Mouse (Mus musculus) heart, embryonic 14.5 days (tissue): ENCODE results near the gene Erv3. TPM values are rescaled to one million over a fixed set of nuclear protein-coding genes. Genes with fewer than 3 reads are reported as not detected.

Experiments
- ATAC-seq: fragments of 200-750 bp; cut with Nextera tagmentation; 2 replicates; pipeline ENCODE4 v1.8.0; 2017; ENCODE audit warnings: low read depth, moderate TSS enrichment; ENCODE audit not compliant: insufficient number of reproducible peaks, insufficient read depth, low FRiP score
- H3K27ac ChIP-seq, 2 experiments: fragments of 200-500 bp in 1 of 2; fragments of 300-500 bp in 1 of 2; sonication (generic) in 1 of 2; replicated peaks in 1 of 2; 2 replicates each; pipeline ENCODE4 v1.5.1; 2012 to 2014; ENCODE audit warnings: low read depth in 2 of 2, low read length in 2 of 2, control low read depth in 1 of 2, mild to moderate bottlenecking in 1 of 2, mixed read lengths in 1 of 2; ENCODE audit not compliant: control insufficient read depth in 1 of 2, insufficient read depth in 1 of 2
- H3K27me3 ChIP-seq: fragments of 300-500 bp; sonication (generic); 2 replicates; pipeline ENCODE4 v1.6.1; 2014; ENCODE audit warnings: mild to moderate bottlenecking, low read length, control low read depth; ENCODE audit not compliant: control insufficient read depth, insufficient read depth
- H3K36me3 ChIP-seq: fragments of 300-500 bp; sonication (generic); 2 replicates; pipeline ENCODE4 v1.6.1; 2014; ENCODE audit warnings: mild to moderate bottlenecking, control low read depth, low read length, mixed read lengths; ENCODE audit not compliant: control insufficient read depth, insufficient read depth
- H3K4me1 ChIP-seq, 2 experiments: fragments of 200-500 bp in 1 of 2; fragments of 300-500 bp in 1 of 2; sonication (generic) in 1 of 2; 2 replicates each; pipeline ENCODE4 v1.6.1; 2012 to 2014; ENCODE audit warnings: low read length in 2 of 2, control low read depth in 1 of 2, mixed read lengths in 1 of 2; ENCODE audit not compliant: control insufficient read depth in 2 of 2, insufficient read depth in 2 of 2
- H3K4me2 ChIP-seq: fragments of 300-500 bp; sonication (generic); 2 replicates; pipeline ENCODE4 v1.6.1; 2014; ENCODE audit warnings: mild to moderate bottlenecking, low read length
- H3K4me3 ChIP-seq, 2 experiments: fragments of 200-500 bp in 1 of 2; fragments of 300-500 bp in 1 of 2; sonication (generic) in 1 of 2; 2 replicates each; pipeline ENCODE4 v1.5.1; 2012 to 2014; ENCODE audit warnings: low read length in 2 of 2, mild to moderate bottlenecking in 2 of 2, control low read depth in 1 of 2, low read depth in 1 of 2, moderate library complexity in 1 of 2; ENCODE audit not compliant: control insufficient read depth in 1 of 2, insufficient read depth in 1 of 2
- H3K9ac ChIP-seq: fragments of 300-500 bp; sonication (generic); 2 replicates; pipeline ENCODE4 v1.6.1; 2014; ENCODE audit warnings: mild to moderate bottlenecking, low read length
- H3K9me3 ChIP-seq: fragments of 300-500 bp; sonication (generic); 2 replicates; pipeline ENCODE4 v1.6.1; 2016; ENCODE audit warnings: low read length, control low read depth; ENCODE audit not compliant: control insufficient read depth
- WGBS: fragments of 180-500 bp; shearing (Covaris S2); extraction: QIAGEN DNeasy Blood & Tissue Kit; methylation state at CpG from one replicate; pipeline ENCODE4 v1.1.7; 2014; 5-methylcytosine and 5-hydroxymethylcytosine counted together
- polyA plus RNA-seq: library from polyadenylated mRNA; unstranded; fragments of >200 nt; fragmentation: Nextera tagmentation; extraction: Ambion mirVana; gene quantifications from 2 replicates; pipeline ENCODE4 v1.2.1, GENCODE M21; 2014

Erv3 gene
- polyA plus RNA-seq, 1 experiment from 2014 or later, result not detected

- ATAC-seq, result no peak
- 74% methylated on average over 2 of the region's 2 CpGs for WGBS
Measured at GRCm38 (mm10) chr2:131811607-131812006, 47.9 kb downstream of the Erv3 start.

DNA sequence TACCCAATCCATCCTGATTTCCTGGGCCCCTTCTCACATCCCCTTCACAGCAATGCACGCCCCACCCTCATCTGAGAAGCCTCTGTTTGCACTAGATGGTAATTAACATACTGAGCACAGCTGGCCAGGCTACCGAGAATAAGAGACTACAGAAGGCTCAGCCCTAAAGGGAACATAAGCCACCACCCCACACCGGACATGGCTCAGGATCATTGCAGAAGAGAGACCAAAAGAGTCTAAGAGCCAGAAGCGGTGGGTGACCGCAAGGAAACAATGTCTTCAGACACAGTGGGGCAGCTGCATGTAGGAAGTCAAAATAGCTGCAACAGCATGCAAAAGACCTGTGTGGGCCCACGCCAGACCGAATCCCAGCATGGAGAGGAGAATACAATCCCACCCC is 50.7 kb downstream of the Erv3 start:
- Histone ChIP-seq H3K36me3 (no peaks in the 10 kb centered on the region), H3K9me3 (no peaks in the 10 kb centered on the region), H3K9ac (no peak overlapping the region), H3K4me1 (no peaks in the 10 kb centered on the region), H3K4me2 (no peak overlapping the region), H3K27ac (no peak overlapping the region), H3K4me3 (no peak overlapping the region), H3K27me3 (peaks cover 10% of the 10 kb centered on the region; the same call in 1 of the 2 replicates)
- no peak for ATAC-seq
- WGBS, result 47% methylated on average over 7 of the region's 7 CpGs

More at GRCm38 (mm10) chr2:131811607-131812006, 47.9 kb downstream of the Erv3 start:
- H3K4me2 ChIP-seq, result no peak overlapping the region
- no peak overlapping the region for H3K27ac ChIP-seq
- H3K4me1 ChIP-seq, result no peaks in the 10 kb centered on the region
- no peak overlapping the region for H3K4me3 ChIP-seq
- H3K9ac ChIP-seq, result no peak overlapping the region
- H3K9me3 ChIP-seq, result no peaks in the 10 kb centered on the region
- peaks cover 17% of the 10 kb centered on the region; the same call in 1 of the 2 replicates for H3K27me3 ChIP-seq
- H3K36me3 ChIP-seq, result no peaks in the 10 kb centered on the region

DNA sequence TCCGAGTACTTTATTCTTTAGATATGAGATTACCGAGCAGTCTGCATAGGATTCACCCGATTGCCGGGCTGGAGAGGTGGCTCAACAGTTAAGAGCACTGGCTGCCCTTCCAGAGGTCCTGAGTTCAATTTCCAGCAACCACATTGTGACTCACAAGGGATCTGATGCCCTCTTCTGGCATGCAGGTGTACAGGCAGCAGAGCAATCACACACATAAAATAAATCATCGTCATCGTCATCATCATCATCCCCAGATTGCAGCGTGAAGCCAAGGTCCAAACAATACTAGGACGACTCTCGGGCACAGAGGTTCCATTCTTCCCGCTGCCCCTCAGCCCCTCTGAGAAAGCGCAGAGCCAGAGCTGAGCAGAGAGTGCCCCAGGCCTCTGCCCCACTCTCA is 51.9 kb downstream of the Erv3 start:
- H3K27me3 ChIP-seq, result no peaks in the 10 kb centered on the region
- H3K36me3 ChIP-seq, result no peaks in the 10 kb centered on the region
- H3K4me2 ChIP-seq, result no peak overlapping the region
- no peaks in the 10 kb centered on the region for H3K9me3 ChIP-seq
- no peak overlapping the region for H3K9ac ChIP-seq
- no peak overlapping the region for H3K4me3 ChIP-seq
- ATAC-seq, result no peak
- WGBS, result 57% methylated on average over 11 of the region's 11 CpGs
- H3K4me1 ChIP-seq, result no peaks in the 10 kb centered on the region
- no peak overlapping the region for H3K27ac ChIP-seq

- no peak overlapping the region for H3K4me2 ChIP-seq
- H3K27me3 ChIP-seq, result no peaks in the 10 kb centered on the region
- no peak overlapping the region for H3K9ac ChIP-seq
- no peaks in the 10 kb centered on the region for H3K36me3 ChIP-seq
- H3K4me1 ChIP-seq, result no peaks in the 10 kb centered on the region
- no peaks in the 10 kb centered on the region for H3K9me3 ChIP-seq
- WGBS, result 52% methylated on average over 7 of the region's 7 CpGs
- no peak overlapping the region for H3K4me3 ChIP-seq
- no peak for ATAC-seq
- H3K27ac ChIP-seq, result no peak overlapping the region
Measured at GRCm38 (mm10) chr2:131806863-131807262, 52.7 kb downstream of the Erv3 start.

- H3K27me3 ChIP-seq, result no peaks in the 10 kb centered on the region
- H3K4me2 ChIP-seq, result no peak overlapping the region
- 61% methylated on average over 1 of the region's 1 CpGs for WGBS
- H3K4me1 ChIP-seq, result no peaks in the 10 kb centered on the region
- no peak for ATAC-seq
- no peaks in the 10 kb centered on the region for H3K36me3 ChIP-seq
- no peaks in the 10 kb centered on the region for H3K9me3 ChIP-seq
- H3K4me3 ChIP-seq, result no peak overlapping the region
- no peak overlapping the region for H3K9ac ChIP-seq
- H3K27ac ChIP-seq, result no peak overlapping the region
Measured at GRCm38 (mm10) chr2:131805306-131805705, 54.2 kb downstream of the Erv3 start.

DNA sequence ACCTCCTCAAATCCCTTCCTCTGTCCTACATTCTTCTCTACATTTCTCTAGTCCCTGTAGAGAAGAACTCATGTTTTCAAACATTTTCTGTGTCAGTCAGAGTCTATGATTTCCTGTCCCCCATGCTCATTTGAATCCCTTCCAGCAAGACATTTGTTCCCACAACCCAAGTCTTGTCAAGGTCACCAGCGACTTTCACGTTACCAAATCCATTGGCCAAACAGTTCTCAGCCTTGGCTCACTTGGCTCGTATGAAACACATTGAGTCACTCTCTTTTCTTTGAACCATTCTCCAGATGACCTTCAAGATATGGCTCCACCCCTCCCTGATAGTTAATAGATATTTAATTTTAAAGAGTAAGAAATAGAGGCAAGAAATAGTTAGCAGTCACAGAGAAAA is 55.7 kb downstream of the Erv3 start:
- no peaks in the 10 kb centered on the region for H3K4me1 ChIP-seq
- no peaks in the 10 kb centered on the region for H3K36me3 ChIP-seq
- no peaks in the 10 kb centered on the region for H3K9me3 ChIP-seq
- ATAC-seq, result no peak
- WGBS, result 71% methylated on average over 3 of the region's 3 CpGs
- no peak overlapping the region for H3K4me2 ChIP-seq
- no peaks in the 10 kb centered on the region for H3K27me3 ChIP-seq
- no peak overlapping the region for H3K9ac ChIP-seq
- no peak overlapping the region for H3K4me3 ChIP-seq
- H3K27ac ChIP-seq, result no peak overlapping the region

Other genes starting within 250 kb of the Erv3 start
- gene Prnp, start 50.2 kb upstream of the Erv3 start, polyA plus RNA-seq, result 69.1 and 75.7 TPM in 2 replicates
- not detected in 2 replicates for gene Prn, start 50.2 kb upstream of the Erv3 start, polyA plus RNA-seq
- gene Prnd, start 91.1 kb upstream of the Erv3 start, polyA plus RNA-seq, result 29.7 and 37.8 TPM in 2 replicates
- 10.2 and 10.9 TPM in 2 replicates for gene Rassf2, start 170.5 kb upstream of the Erv3 start, polyA plus RNA-seq